Mouse (Mus musculus): Measurements from ENCODE around the gene Ciao2a.

DNA sequence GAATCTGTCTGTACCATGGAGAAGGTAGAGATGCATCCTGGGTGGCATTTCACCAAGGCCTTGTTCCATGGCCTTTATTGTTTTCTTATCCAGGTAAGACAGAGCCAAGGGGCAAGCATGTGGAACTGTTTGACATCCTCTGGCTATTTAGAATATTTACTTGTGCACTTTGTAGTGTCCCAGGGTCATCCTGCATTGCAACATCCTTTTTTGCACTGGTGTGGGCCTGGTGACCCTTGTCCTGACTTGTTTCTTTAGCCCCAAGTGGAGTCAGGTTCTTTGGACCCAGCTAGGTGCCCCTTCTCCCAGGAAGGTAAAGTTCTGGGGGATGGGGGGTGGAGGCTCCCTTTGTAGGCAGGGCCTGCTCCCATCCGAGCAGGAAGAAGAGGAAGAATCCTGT, 51.6 kb downstream of the Ciao2a start:
- TF ChIP-seq CTCF (IDR thresholded peaks at IDR 0.05; ENCODE audit: extremely low read depth, insufficient read depth, low read length) (no peak), POLR2A (IDR thresholded peaks at IDR 0.05; ENCODE audit: extremely low read depth, insufficient read depth, low read length) (no peak)

Measured in cortical plate, adult 2 months (tissue).